Mouse (Mus musculus): Measurements from ENCODE around the gene Arhgef40.
"Not testable (repeated sequence)": the region's sequence is repeated elsewhere in the genome, so short reads cannot be mapped to it uniquely, and the experiment has no call there.

The Arhgef40 gene

DNA sequence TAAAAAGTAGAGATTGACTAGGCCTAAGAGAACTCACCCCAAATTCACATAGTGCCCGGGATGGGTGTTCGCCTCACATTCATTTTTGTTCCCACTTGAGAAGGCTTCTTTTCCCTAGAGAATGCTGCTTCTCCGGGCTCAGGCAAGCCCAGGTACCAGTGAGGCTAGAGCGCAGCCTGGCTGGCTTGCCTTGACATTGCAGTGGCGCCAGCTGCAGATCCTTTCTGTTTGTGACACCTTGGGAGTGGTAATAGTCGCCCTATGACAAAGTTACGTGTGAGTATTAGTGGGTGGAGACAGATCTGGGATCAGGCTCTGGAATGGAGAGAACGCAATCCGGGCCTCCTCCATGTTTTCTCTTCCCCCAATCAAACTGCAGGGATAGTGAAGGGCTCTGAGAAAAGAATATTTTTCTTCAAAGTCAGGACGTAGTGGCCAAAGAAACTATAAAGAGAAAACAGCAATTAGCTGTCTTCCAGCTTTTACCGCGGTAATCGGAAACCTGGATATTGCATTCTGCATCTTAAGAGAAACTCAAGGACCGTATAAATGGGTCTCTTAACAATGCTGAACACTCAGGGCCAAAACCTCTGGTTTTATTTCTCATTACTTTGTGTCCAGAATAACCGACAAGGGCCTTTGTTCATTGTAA lies 36.1 kb downstream of the Arhgef40 start, which contains the start of gene Zfp219:
TSS of gene Zfp219 (minus strand) at position 248 of the 652 bp plus-strand sequence.
- no peak for TF ChIP-seq GATA4 (IDR thresholded peaks at IDR 0.05; ENCODE audit: insufficient replicate concordance, low read length)

DNA sequence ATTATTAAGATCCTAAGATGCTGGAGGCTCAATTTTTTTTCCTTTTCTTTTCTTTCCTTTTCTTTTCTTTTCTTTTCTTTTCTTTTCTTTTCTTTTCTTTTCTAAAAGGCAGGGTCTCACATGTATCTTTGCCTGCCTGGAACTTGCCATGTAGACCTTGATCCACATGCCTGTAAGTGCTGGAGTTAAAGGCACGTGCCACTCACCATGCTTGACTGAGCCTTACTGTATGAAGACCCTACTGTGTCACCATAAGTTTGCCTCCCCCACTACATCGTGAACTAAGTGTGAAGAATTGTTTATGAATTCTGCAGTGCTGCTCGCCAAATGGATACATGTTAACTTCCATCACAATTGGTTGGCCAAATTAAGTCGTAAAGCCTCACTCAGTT lies 36.6 kb downstream of the Arhgef40 start:
- no peak for TF ChIP-seq GATA4 (IDR thresholded peaks at IDR 0.05; ENCODE audit: insufficient replicate concordance, low read length)

DNA sequence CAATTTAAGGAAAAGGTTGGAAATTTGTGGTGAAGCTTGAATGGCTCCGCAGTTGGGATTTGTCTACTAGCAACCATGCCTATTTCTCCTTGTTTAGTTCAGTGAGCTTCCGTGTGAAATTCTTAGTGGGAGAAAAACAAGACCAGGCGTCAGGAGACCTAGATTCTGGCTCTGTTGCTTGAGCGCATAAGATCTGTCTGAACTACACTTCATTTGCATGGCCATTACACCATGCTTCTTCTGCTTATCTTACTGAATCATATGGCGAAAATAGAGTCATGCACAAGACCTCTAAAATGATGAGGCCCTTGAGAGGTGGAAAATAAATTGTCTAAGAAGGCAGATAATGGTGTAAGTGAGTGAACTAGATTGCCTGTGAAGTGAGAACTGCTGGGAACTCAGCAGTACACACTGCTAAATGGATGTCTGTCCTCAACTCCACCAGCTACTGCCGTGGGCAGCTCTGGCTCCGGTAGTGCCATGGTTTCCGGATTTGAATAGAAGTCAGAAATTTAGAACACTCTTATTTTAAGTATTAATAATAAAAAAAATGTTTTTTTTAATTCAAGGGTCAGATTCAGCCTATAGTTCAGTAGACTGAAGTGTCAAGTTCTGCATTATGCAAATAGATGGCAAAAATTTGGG lies 37.2 kb downstream of the Arhgef40 start:
- no peak for TF ChIP-seq GATA4 (IDR thresholded peaks at IDR 0.05; ENCODE audit: insufficient replicate concordance, low read length)

DNA sequence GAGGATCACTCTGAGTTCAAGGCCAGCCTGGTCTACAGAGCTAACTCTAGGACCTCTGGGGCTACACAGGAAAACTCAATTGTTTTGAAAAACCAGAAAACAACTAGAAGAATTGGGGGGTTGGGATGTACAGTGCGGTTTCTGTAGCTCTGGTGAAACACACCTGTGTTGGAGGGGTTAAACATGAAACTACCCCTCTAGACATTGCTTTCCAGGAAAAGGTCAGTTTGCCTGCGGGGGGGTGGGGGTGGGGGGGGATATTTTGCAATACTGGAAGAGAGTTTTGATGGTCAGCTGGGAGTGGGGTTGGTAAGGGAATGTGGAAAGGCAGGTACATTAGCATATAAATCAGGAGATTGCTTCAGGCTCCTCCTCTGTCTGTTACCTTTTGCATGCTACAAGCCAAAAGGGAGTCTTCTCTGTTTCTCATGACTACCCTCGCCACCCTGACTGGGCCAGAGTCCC lies 37.8 kb downstream of the Arhgef40 start:
- TF ChIP-seq GATA4 (IDR thresholded peaks at IDR 0.05; ENCODE audit: insufficient replicate concordance, low read length), result no peak

DNA sequence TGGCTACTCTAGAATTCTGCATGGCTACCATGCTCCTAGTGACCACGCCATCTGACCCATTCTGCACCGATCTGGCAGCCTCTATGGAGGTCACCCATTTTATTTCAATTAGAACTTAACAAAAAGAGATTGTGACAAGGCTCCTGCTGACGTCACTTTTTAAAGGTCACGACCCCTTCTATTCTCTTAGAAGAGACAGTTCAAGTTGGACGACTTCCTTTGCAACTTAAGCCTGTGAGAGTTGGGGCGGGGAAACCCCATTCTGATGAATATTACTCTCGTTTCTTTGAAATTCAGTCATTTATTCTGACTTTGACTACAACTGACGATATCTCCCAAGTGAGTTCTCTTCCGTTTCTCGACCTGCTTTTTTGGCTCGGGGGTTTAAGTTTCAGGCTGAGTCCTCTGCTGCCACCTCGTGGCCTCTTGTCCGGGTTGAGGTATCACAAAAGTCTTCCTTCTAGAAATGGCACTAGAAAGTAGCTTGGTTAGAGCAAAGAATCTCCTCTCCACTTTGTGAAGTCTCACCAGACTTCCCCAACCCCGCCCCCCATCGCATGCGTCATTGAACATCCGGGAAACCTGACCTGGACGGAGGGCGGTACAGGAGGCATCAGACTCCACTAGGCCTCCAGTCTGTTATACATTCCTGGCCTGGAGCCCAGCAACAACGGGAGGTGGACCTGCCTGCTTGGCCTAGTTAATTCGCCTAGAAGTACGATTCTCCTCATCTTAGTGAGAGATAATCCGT lies 38.4 kb downstream of the Arhgef40 start:
- no peak for TF ChIP-seq GATA4 (IDR thresholded peaks at IDR 0.05; ENCODE audit: insufficient replicate concordance, low read length)

DNA sequence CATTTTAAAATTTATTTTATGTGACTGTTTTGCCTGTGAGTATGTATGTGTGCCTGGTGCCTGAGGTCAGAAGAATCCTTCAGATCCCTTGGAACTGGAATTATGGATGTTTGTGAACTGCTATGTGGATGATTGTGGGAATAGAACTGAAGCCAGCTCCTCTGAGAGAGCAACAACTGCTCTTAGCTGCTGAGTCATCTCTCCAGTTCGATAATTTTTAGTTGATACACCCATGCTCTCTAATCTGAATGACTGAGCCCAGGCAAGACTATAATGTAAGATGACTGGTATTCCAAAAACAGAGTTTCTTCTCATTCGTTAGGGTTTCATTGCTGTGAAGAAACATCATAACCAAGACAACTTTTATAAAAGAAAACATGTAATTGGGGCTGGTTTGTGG lies 39.6 kb downstream of the Arhgef40 start:
- TF ChIP-seq GATA4 (IDR thresholded peaks at IDR 0.05; ENCODE audit: insufficient replicate concordance, low read length), result no peak

DNA sequence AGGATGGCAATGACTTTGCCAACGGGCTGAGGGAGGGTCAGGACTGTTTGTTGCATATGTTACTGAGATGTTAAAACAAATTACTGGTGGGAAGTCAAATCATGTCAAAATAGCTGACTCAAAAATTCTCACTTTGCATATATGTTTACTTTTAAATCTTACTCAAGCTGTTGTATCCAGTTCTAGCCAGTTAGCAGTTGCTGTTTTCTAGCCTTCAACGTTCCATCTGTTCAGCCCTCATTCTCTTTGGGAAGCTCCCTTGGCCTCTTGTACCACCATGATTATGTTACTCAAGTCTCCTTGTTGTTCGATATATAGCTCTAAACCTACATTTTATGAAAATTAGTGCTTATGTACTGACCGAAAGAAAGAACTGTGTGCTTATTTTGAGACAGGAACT lies 41.8 kb downstream of the Arhgef40 start:
- no peak for TF ChIP-seq GATA4 (IDR thresholded peaks at IDR 0.05; ENCODE audit: insufficient replicate concordance, low read length)

DNA sequence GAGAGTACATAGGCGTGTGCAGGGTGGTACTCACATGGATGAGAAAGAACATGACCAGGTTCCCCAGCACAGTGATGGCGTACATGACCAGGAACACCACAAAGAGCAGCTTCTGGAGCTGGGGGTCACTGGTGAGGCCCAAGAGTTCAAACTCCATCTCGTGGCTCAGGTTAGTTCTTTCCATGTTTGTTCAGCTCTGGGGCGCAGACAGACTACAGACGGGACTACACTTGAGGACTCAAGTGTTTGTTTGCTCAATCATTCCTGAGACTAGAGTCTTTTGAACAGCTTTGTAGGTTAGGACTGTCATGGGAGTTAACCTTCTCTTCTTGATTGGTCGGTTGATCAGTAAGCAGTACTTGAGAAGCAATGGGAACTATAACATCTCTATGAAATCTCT lies 51.4 kb downstream of the Arhgef40 start:
- TF ChIP-seq GATA4 (IDR thresholded peaks at IDR 0.05; ENCODE audit: insufficient replicate concordance, low read length), result no peak

DNA sequence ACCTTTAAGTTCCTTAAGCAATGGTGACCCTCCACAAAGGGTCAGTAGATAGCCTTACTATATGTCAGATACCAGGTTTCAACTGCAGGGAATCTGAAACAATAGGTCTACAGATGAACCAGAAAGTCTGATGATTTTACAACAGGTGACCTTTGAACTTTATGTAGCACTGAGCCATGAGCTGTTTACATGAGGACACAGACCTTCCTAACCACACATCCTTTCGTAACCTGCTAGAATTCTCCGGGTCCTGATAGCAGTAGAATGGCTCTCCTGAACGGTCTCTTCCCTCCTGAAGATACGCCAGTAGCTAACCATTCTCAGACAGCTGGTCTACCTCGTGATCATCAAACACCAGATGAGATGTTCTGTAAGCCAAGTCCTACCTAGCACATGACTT lies 54.8 kb downstream of the Arhgef40 start:
- TF ChIP-seq GATA4 (IDR thresholded peaks at IDR 0.05; ENCODE audit: insufficient replicate concordance, low read length), result no peak

DNA sequence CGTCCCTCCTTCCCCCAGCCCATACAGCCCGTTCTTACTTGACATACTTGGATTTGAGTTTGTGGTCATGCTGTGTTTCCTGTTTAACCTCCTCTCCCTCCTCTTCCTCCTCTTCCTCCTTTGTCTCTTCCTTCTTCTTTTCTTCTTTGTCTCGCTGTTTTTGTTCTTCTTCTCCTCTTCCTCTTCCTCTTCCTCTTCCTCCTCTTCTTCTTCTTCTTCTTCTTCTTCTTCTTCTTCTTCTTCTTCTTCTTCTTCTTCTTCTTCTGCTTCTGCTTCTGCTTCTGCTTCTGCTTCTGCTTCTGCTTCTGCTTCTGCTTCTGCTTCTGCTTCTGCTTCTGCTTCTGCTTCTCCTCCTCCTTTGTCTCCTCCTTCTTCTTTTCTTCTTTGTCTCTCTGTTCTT lies 57.8 kb downstream of the Arhgef40 start, which contains the start of gene Olfr221:
TSS of gene Olfr221 (minus strand) at position 101 of the 400 bp plus-strand sequence.
- not testable (repeated sequence) for TF ChIP-seq GATA4 (IDR thresholded peaks at IDR 0.05; ENCODE audit: insufficient replicate concordance, low read length)

DNA sequence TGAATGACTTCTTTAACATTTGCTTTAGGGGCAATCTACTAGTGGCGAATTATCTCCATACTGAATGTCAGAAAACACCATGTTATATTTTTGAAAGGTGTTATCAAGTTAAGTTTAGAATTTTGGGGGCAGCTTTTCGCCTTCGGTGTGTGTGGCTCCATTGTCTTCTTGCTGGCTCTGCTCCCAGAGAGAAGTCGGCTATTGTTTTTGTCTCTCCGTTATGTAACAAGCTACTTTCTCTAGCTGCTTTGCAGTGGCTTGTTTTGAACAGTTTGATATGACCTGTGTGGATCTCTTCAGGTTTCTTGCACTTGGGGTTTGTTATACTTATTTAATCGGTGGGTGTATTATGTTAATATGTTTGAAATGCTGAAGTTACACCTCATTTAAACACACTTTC lies 58.9 kb downstream of the Arhgef40 start:
- no peak for TF ChIP-seq GATA4 (IDR thresholded peaks at IDR 0.05; ENCODE audit: insufficient replicate concordance, low read length)

DNA sequence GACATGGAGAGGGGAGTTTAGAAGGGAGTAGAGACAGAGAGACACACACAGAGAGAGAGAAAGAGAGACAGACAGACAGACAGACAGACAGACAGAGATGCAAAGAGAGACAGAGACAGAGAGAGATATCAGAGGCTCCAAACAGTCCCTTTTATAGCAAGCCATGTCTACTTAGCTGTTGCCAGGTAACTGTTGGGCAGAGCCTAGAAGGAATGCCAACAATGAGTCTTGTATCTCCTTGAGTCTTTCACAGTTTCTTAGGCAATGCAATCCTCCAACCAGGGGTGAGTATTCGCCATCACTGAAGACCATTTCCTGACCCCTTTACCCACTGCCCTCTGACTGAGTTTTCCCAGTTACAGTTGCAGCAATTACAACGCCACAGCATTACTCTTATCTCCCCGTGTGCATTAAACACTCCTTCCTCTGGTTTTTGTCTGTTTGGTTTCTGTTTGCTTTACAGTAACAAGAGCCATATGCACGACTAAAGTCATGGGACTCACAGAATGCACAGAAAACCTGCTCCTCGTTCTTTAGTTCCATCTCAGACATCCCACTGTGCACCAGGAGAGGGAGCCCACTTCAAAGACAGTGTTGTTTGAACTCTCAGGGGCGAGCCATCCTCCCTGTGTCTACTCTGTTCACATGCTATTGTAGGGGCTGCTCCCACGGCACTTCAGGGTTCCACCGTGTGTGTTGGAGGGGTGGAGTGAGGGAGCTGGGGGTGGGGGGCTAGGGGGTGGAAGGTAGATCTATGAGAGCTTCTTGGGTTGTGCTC lies 60.6 kb downstream of the Arhgef40 start:
- no peak for TF ChIP-seq GATA4 (IDR thresholded peaks at IDR 0.05; ENCODE audit: insufficient replicate concordance, low read length)

DNA sequence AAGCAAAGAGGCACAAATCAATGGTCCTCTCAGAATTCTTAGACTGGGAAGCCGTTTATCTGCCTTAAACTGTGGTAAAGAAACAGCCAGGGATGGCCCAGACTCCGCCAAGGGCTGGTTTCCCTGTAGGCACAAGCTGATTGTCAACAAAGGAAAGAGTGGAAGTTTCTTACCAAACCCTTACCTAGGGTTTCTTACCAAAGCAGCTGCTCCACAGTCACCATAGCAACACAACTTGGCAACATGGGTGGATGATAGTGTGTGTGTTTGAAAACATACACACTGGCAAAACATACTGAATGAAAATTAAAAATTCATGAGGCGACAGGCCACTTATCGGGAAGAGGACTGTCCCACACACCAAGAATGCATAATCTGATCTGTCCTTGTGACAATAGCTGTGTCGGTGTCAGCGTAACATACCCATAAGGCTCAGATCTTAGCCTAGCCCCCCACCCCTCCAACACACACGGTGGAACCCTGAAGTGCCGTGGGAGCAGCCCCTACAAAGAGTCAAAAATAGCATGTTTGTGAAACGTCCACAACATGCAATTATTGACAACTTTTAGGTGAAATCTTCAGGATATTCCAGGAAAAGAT lies 61.5 kb downstream of the Arhgef40 start:
- TF ChIP-seq GATA4 (IDR thresholded peaks at IDR 0.05; ENCODE audit: insufficient replicate concordance, low read length), result no peak
